Mouse (Mus musculus): ENCODE measurements around the gene Pbsn. TPM values are rescaled to one million over a fixed set of nuclear protein-coding genes. Genes with fewer than 3 reads are reported as not detected.
A peak's percentile ranks its signal among the peaks of the same experiment; 100 is the strongest.
"Not testable (repeated sequence)": the region's sequence is repeated elsewhere in the genome, so short reads cannot be mapped to it uniquely, and the experiment has no call there.

Pbsn gene
- total RNA-seq (2021), result not detected
- long read RNA-seq, experiment 1, result 0 reads
- long read RNA-seq, experiment 2, result 0 reads

GRCm38 (mm10) chrX:77853523-77853922 is at the start of gene Pbsn:
TSS of gene Pbsn (minus strand) at chrX:77853623.
- no peak for TF ChIP-seq CTCF (IDR thresholded peaks at IDR 0.05)
- intact Hi-C loops (cut with DNase I), result no loop called here
- Histone ChIP-seq H3K27ac (no peak within 1 kb of the TSS), H3K4me3 (no peak within 1 kb of the TSS)
- no peak for DNase-seq (ENCODE audit: extremely low spot score in 1 of 2, low spot score in 2 of 2)

DNA sequence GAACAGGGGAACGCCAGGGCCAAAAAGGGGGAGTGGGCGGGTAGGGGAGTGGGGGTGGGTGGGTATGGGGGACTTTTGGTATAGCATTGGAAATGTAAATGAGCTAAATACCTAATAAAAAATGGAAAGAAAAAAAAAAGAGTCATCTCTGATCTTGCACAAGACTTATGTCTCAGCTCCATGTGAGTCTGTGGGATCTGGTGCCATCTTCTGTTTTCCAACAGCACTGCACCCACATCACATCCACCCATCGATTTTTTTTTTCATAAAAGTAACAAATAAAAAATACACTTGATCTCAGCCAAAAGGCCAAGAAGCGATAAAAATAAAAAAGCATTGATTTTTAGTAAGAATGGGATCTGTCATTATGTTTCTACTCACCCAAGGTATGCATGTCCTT is 26.6 kb upstream of the Pbsn start:
- intact Hi-C loops (cut with DNase I); H3K27ac ChIP-seq; H3K4me3 ChIP-seq; DNase-seq (ENCODE audit: extremely low spot score in 1 of 2, low spot score in 2 of 2): not testable (repeated sequence)
- peak; percentile 32 for TF ChIP-seq CTCF (IDR thresholded peaks at IDR 0.05)

DNA sequence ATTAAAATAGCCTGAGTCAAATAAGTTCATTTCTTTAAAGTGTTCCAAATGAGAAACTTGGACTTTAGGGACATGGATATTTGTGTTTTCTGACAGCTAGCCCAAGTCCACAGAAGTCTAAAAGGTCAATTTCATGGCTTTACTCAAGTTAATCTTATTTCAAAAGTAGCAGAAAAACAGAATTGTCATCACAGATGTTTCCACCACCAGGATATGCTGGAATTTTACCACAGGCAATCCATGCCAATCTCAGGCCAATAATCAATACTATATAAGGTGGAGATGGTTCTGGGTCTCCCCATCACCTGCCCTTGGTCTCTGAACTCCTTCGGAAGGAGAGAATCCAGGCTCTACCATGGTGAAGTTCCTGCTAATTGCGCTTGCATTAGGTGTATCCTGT is 11.0 kb upstream of the Pbsn start, which contains the start of gene Gm14744:
Gene Gm14744 (plus strand): TSS at position 301 of the 400 bp plus-strand sequence.
- H3K27ac ChIP-seq; DNase-seq (ENCODE audit: extremely low spot score in 1 of 2, low spot score in 2 of 2); H3K4me3 ChIP-seq: not testable (repeated sequence)
- intact Hi-C loops (cut with DNase I), result loop anchor here (10.0 kb wide), 1 partner anchor 50 kb away; no protein-coding TSS in a partner anchor

- H3K27ac ChIP-seq, result no peak overlapping the region
- TF ChIP-seq CTCF (IDR thresholded peaks at IDR 0.05), result peak; percentile 41
- no peak for DNase-seq (ENCODE audit: extremely low spot score in 1 of 2, low spot score in 2 of 2)
- intact Hi-C loops (cut with DNase I), result loop anchor here (5.0 kb wide), 1 partner anchor 615 kb away; no protein-coding TSS in a partner anchor
- H3K4me3 ChIP-seq, result no peak overlapping the region
Measured at GRCm38 (mm10) chrX:77812031-77812430, 41.4 kb downstream of the Pbsn start.

- Histone ChIP-seq H3K4me3 (peak overlapping the region; percentile 48), H3K27ac (peak overlapping the region; percentile 82)
- peak; percentile 26 to 66 for DNase-seq (ENCODE audit: extremely low spot score in 1 of 2, low spot score in 2 of 2)
- intact Hi-C loops (cut with DNase I), result loop anchor here (5.0 kb wide), 1 partner anchor 617 kb away; no protein-coding TSS in a partner anchor
- TF ChIP-seq CTCF (IDR thresholded peaks at IDR 0.05), result peak; percentile 75
Measured at GRCm38 (mm10) chrX:77810608-77811206, 42.7 kb downstream of the Pbsn start.

DNA sequence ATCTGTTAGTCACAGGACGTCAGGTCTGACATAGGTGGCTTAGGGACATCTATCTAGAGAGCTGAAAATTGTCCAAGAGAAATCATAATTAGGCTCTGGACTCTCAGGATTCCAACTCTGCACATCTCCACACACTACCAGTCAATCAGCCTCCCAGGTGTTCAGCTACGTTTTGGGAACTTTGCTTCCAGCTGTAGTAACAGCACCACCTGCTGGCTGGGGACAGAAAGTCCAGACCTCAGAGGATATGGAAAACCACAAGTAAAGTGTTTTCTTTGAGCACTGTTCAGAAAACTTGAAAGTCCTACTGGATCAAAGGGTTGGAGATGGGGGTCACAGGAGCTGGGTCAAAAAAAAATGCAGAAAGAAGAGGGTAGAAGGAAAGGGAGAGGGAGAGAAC is 44.8 kb downstream of the Pbsn start:
- H3K27ac ChIP-seq, result no peak overlapping the region
- TF ChIP-seq CTCF (IDR thresholded peaks at IDR 0.05), result peak; percentile 75
- no peak overlapping the region for H3K4me3 ChIP-seq
- peak; percentile 23 to 45 for DNase-seq (ENCODE audit: extremely low spot score in 1 of 2, low spot score in 2 of 2)
- intact Hi-C loops (cut with DNase I), result loop anchor here (1.0 to 5.0 kb wide), 2 partner anchors 67 to 1126 kb away; no protein-coding TSS in a partner anchor

DNA sequence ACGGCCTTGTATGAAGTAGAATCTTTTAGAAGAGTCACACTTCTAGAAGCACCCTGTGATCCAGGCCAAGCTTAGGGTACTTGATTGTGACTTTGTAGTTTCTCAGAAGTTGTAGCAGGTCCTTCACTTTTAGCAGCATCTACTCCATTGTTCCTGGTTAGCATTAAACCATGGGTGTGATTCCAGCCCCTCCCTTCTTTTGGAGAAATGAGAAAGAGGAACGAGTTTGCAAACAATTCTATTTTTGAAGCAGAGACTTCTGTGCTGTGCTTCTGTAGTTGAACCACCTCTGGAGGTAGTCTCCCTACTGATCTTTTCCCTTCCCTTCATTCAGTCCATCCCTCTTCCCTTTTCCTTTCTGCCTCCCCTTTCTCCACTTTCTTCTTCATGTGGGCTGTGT is 51.1 kb downstream of the Pbsn start:
- TF ChIP-seq CTCF (IDR thresholded peaks at IDR 0.05), result no peak
- no peak for DNase-seq (ENCODE audit: extremely low spot score in 1 of 2, low spot score in 2 of 2)
- H3K27ac ChIP-seq, result no peak overlapping the region
- H3K4me3 ChIP-seq, result no peak overlapping the region
- intact Hi-C loops (cut with DNase I), result no loop called here

- Histone ChIP-seq H3K4me3 (no peak overlapping the region), H3K27ac (no peak overlapping the region)
- no peak for DNase-seq (ENCODE audit: extremely low spot score in 1 of 2, low spot score in 2 of 2)
- intact Hi-C loops (cut with DNase I), result no loop called here
- no peak for TF ChIP-seq CTCF (IDR thresholded peaks at IDR 0.05)
Measured at GRCm38 (mm10) chrX:77801543-77801942, 51.9 kb downstream of the Pbsn start.

GRCm38 (mm10) chrX:77799554-77799953 is 53.9 kb downstream of the Pbsn start:
- DNase-seq (ENCODE audit: extremely low spot score in 1 of 2, low spot score in 2 of 2), result no peak
- intact Hi-C loops (cut with DNase I), result no loop called here

DNA sequence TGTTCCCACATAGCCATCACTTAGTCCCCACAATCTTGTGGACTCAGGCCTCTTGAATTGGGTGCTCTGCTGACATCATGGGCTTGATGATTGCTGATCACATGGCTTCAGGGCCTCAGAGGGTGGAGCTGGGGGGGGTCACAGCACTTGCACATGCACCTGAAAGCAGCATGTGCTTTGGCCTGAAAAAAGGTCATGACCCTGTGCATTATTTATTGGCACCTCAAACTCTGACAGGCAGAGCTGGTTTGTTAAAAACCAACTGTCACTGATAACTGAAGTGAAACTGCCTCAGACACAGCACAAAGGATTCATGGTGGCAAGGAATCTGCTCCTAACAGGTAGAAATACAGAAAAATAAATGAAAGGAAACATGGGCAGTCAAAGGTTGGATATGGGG is 55.6 kb downstream of the Pbsn start:
- intact Hi-C loops (cut with DNase I), result no loop called here

More at GRCm38 (mm10) chrX:77799554-77799953, 53.9 kb downstream of the Pbsn start:
- TF ChIP-seq CTCF (IDR thresholded peaks at IDR 0.05), result no peak
- H3K27ac ChIP-seq, result no peak overlapping the region
- no peak overlapping the region for H3K4me3 ChIP-seq

DNA sequence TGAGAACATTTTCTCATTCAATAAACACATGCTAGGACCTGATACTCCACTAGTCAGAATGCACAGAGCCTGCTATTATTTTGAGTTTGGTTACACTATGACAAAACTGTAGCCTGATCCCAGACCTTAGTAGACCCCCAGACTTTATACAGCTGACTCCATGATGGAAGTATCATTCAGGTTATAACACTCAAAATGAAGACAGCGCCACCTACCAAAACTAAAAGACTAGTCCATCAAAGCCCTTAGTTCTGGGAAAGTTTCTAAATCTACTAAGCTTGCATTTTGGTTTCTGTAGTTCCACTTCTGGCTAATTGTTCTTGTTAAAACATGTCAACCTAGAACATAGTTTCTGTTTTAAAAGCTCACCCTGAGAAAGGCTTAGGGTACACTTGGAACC is 56.5 kb downstream of the Pbsn start:
- Histone ChIP-seq H3K27ac (no peak overlapping the region; the same call in 1 of the 2 replicates), H3K4me3 (no peak overlapping the region)
- DNase-seq (ENCODE audit: extremely low spot score in 1 of 2, low spot score in 2 of 2), result no peak
- intact Hi-C loops (cut with DNase I), result no loop called here
- no peak; the same call in 1 of the 2 replicates for TF ChIP-seq CTCF (IDR thresholded peaks at IDR 0.05)

More for the DNA sequence above, 55.6 kb downstream of the Pbsn start:
- H3K4me3 ChIP-seq, result no peak overlapping the region
- H3K27ac ChIP-seq, result no peak overlapping the region
- no peak for DNase-seq (ENCODE audit: extremely low spot score in 1 of 2, low spot score in 2 of 2)
- no peak for TF ChIP-seq CTCF (IDR thresholded peaks at IDR 0.05)

- peak within 1 kb of the TSS; percentile 85 for H3K27ac ChIP-seq
- DNase-seq (ENCODE audit: extremely low spot score in 1 of 2, low spot score in 2 of 2), result peak; percentile 13 to 32
- TF ChIP-seq CTCF (IDR thresholded peaks at IDR 0.05), result no peak
- peak within 1 kb of the TSS; percentile 62 for H3K4me3 ChIP-seq
- intact Hi-C loops (cut with DNase I), result no loop called here
Measured at GRCm38 (mm10) chrX:77796238-77796835, 57.1 kb downstream of the Pbsn start, which contains the start of gene Prkx. TSS of gene Prkx (minus strand) at chrX:77796278.
